Mouse (Mus musculus) liver, postnatal 0 days (tissue): ENCODE measurements at regions not wholly inside any gene's neighbourhood (a gene's known extent, or its start where the extent isn't known, plus 50 kb on each side); places are given as distances from the start of the nearest gene placed in this dataset.

Source experiments
- CTCF ChIP-seq: sonication (generic); IDR thresholded peaks from 2 replicates; pipeline ENCODE4 v1.5.1; 2016; ENCODE audit warnings: antibody characterized with exemption, low read depth
- EP300 ChIP-seq: IDR thresholded peaks from 2 replicates; pipeline ENCODE4 v1.6.1; 2016; ENCODE audit warnings: antibody characterized with exemption, low read depth, mild to moderate bottlenecking

- TF ChIP-seq CTCF (no peak), EP300 (no peak)
These were observed 222.4 kb upstream of the Dynlrb2 start for GRCm38 (mm10) chr8:116282341-116282740.
